Mouse (Mus musculus) lung, adult 18-20 months (tissue): ENCODE measurements around the gene Olfr697.
"Not testable (repeated sequence)": the region's sequence is repeated elsewhere in the genome, so short reads cannot be mapped to it uniquely, and the experiment has no call there.

Source experiments
- DNase-seq, 2 experiments: peaks; one replicate each; pipeline ENCODE4 v3.0.0; 2022; ENCODE audit warnings: mixed read lengths in 2 of 2

Olfr697 gene

GRCm38 (mm10) chr7:106742343-106742742 lies at the start of gene Olfr697:
TSS of gene Olfr697 (minus strand) at chr7:106742443.
- no peak for DNase-seq

GRCm38 (mm10) chr7:106788330-106788729 lies 46.1 kb upstream of the Olfr697 start:
- no peak for DNase-seq

GRCm38 (mm10) chr7:106761008-106761407 lies 18.8 kb upstream of the Olfr697 start:
- DNase-seq = not testable (repeated sequence)

- DNase-seq = no peak
Measured at GRCm38 (mm10) chr7:106758800-106759199, 16.6 kb upstream of the Olfr697 start.

GRCm38 (mm10) chr7:106755297-106755696 lies 13.1 kb upstream of the Olfr697 start, which contains the start of gene Olfr698:
TSS of gene Olfr698 (minus strand) at chr7:106755397.
- DNase-seq = no peak

- DNase-seq = no peak
Measured at GRCm38 (mm10) chr7:106745811-106746210, 3.6 kb upstream of the Olfr697 start.

- DNase-seq = no peak
Measured at GRCm38 (mm10) chr7:106737028-106737427, 5.2 kb downstream of the Olfr697 start.

GRCm38 (mm10) chr7:106733717-106734116 lies 8.5 kb downstream of the Olfr697 start:
- DNase-seq = no peak

- not testable (repeated sequence) for DNase-seq
Measured at GRCm38 (mm10) chr7:106725654-106726053, 16.6 kb downstream of the Olfr697 start.

- DNase-seq = no peak
Measured at GRCm38 (mm10) chr7:106716296-106716695, 25.9 kb downstream of the Olfr697 start, which contains the start of gene Olfr695. TSS of gene Olfr695 (minus strand) at chr7:106716396.

- DNase-seq = peak in 1 of 2 experiments; percentile 7
Measured at GRCm38 (mm10) chr7:106711463-106711862, 30.8 kb downstream of the Olfr697 start.

GRCm38 (mm10) chr7:106707705-106708104 lies 34.5 kb downstream of the Olfr697 start:
- DNase-seq = not testable (repeated sequence)

GRCm38 (mm10) chr7:106696891-106697290 lies 45.4 kb downstream of the Olfr697 start:
- DNase-seq = no peak

GRCm38 (mm10) chr7:106692976-106693375 lies 49.3 kb downstream of the Olfr697 start:
- DNase-seq = no peak

GRCm38 (mm10) chr7:106691714-106692113 lies 50.5 kb downstream of the Olfr697 start, which contains the start of gene Olfr694:
TSS of gene Olfr694 (minus strand) at chr7:106691814.
- no peak for DNase-seq
